Mouse (Mus musculus): ENCODE measurements around the gene 2810408A11Rik. TPM values are rescaled to one million over a fixed set of nuclear protein-coding genes. Genes with fewer than 3 reads are reported as not detected.

The 2810408A11Rik gene
- polyA plus RNA-seq, 1 experiment from 2014 or later, result 9.4 TPM

- Histone ChIP-seq H3K4me2 (replicated peaks) (peak overlapping the region; percentile 88), H3K27ac (replicated peaks) (peak overlapping the region; percentile 94), H3K27me3 (no peaks in the 10 kb centered on the region), H3K4me3 (replicated peaks) (peak overlapping the region; percentile 58), H3K4me1 (peaks cover 69% of the 10 kb centered on the region), H3K9ac (no peak overlapping the region), H3K9me3 (replicated peaks) (no peaks in the 10 kb centered on the region), H3K36me3 (no peaks in the 10 kb centered on the region)
- 85% methylated on average over 6 of the region's 6 CpGs for WGBS
- no peak for ATAC-seq (ENCODE audit: insufficient number of reproducible peaks, low FRiP score, low TSS enrichment, low read depth)
Measured at GRCm38 (mm10) chr11:69878952-69879351, 21.8 kb downstream of the 2810408A11Rik start.

- no peak overlapping the region; the same call in 1 of the 2 replicates for H3K4me3 ChIP-seq (replicated peaks)
- H3K27ac ChIP-seq (replicated peaks), result peak overlapping the region; percentile 94
- no peaks in the 10 kb centered on the region for H3K9me3 ChIP-seq (replicated peaks)
- H3K36me3 ChIP-seq, result no peaks in the 10 kb centered on the region
- no peaks in the 10 kb centered on the region for H3K27me3 ChIP-seq
- H3K9ac ChIP-seq, result no peak overlapping the region
- WGBS, result 56% methylated on average over 3 of the region's 3 CpGs
- peak overlapping the region; percentile 88 for H3K4me2 ChIP-seq (replicated peaks)
- H3K4me1 ChIP-seq, result peaks cover 65% of the 10 kb centered on the region
- no peak for ATAC-seq (ENCODE audit: insufficient number of reproducible peaks, low FRiP score, low TSS enrichment, low read depth)
Measured at GRCm38 (mm10) chr11:69878399-69878798, 22.4 kb downstream of the 2810408A11Rik start.

- Histone ChIP-seq H3K27me3 (no peaks in the 10 kb centered on the region), H3K27ac (replicated peaks) (peak within 1 kb of the TSS; percentile 94), H3K9me3 (replicated peaks) (no peaks in the 10 kb centered on the region), H3K9ac (0 out of 2 replicates have a peak within 1 kb of the TSS, but pooled peaks have one; percentile 9), H3K36me3 (no peaks in the 10 kb centered on the region), H3K4me2 (replicated peaks) (peak within 1 kb of the TSS; percentile 88), H3K4me1 (peaks cover 65% of the 10 kb centered on the region), H3K4me3 (replicated peaks) (peak within 1 kb of the TSS; percentile 26)
- 71% methylated on average over 11 of the region's 11 CpGs for WGBS
- no peak for ATAC-seq (ENCODE audit: insufficient number of reproducible peaks, low FRiP score, low TSS enrichment, low read depth)
Measured at GRCm38 (mm10) chr11:69877878-69878277, 22.9 kb downstream of the 2810408A11Rik start, which contains the start of gene Tmem95. Gene Tmem95, minus strand, starts transcription at chr11:69878018.

GRCm38 (mm10) chr11:69876867-69877266, 23.9 kb downstream of the 2810408A11Rik start:
- Histone ChIP-seq H3K27me3 (no peaks in the 10 kb centered on the region), H3K4me3 (replicated peaks) (peak overlapping the region; percentile 26), H3K36me3 (no peaks in the 10 kb centered on the region), H3K27ac (replicated peaks) (peak overlapping the region; percentile 94), H3K4me2 (replicated peaks) (peak overlapping the region; percentile 88), H3K4me1 (peaks cover 64% of the 10 kb centered on the region), H3K9me3 (replicated peaks) (no peaks in the 10 kb centered on the region), H3K9ac (0 out of 2 replicates have a peak overlapping the region, but pooled peaks have one; percentile 9)
- 2% methylated on average over 12 of the region's 12 CpGs for WGBS
- peak; percentile 36; the same call in 1 of the 2 replicates for ATAC-seq (ENCODE audit: insufficient number of reproducible peaks, low FRiP score, low TSS enrichment, low read depth)

- H3K36me3 ChIP-seq, result no peaks in the 10 kb centered on the region
- peak overlapping the region; percentile 94 for H3K27ac ChIP-seq (replicated peaks)
- ATAC-seq (ENCODE audit: insufficient number of reproducible peaks, low FRiP score, low TSS enrichment, low read depth), result peak; percentile 52
- no peak overlapping the region for H3K4me3 ChIP-seq (replicated peaks)
- no peaks in the 10 kb centered on the region for H3K9me3 ChIP-seq (replicated peaks)
- H3K4me2 ChIP-seq (replicated peaks), result peak overlapping the region; percentile 88
- no peaks in the 10 kb centered on the region for H3K27me3 ChIP-seq
- H3K9ac ChIP-seq, result no peak overlapping the region
- peaks cover 57% of the 10 kb centered on the region for H3K4me1 ChIP-seq
- 22% methylated on average over 7 of the region's 7 CpGs for WGBS
Measured at GRCm38 (mm10) chr11:69876186-69876585, 24.6 kb downstream of the 2810408A11Rik start.

GRCm38 (mm10) chr11:69872451-69872850, 28.3 kb downstream of the 2810408A11Rik start:
- H3K9ac ChIP-seq, result no peak overlapping the region
- no peak overlapping the region for H3K27ac ChIP-seq (replicated peaks)
- ATAC-seq (ENCODE audit: insufficient number of reproducible peaks, low FRiP score, low TSS enrichment, low read depth), result no peak
- peaks cover 23% of the 10 kb centered on the region for H3K4me1 ChIP-seq
- no peak overlapping the region for H3K4me2 ChIP-seq (replicated peaks)
- no peaks in the 10 kb centered on the region for H3K27me3 ChIP-seq
- WGBS, result 78% methylated on average over 4 of the region's 4 CpGs
- no peaks in the 10 kb centered on the region for H3K36me3 ChIP-seq
- no peaks in the 10 kb centered on the region for H3K9me3 ChIP-seq (replicated peaks)
- no peak overlapping the region for H3K4me3 ChIP-seq (replicated peaks)

GRCm38 (mm10) chr11:69871822-69872221, 29.0 kb downstream of the 2810408A11Rik start:
- WGBS, result 82% methylated on average over 7 of the region's 7 CpGs
- Histone ChIP-seq H3K4me3 (replicated peaks) (no peak overlapping the region), H3K27me3 (no peaks in the 10 kb centered on the region), H3K27ac (replicated peaks) (no peak overlapping the region), H3K36me3 (no peaks in the 10 kb centered on the region), H3K4me2 (replicated peaks) (no peak overlapping the region), H3K9ac (no peak overlapping the region), H3K4me1 (peaks cover 16% of the 10 kb centered on the region), H3K9me3 (replicated peaks) (no peaks in the 10 kb centered on the region)
- no peak for ATAC-seq (ENCODE audit: insufficient number of reproducible peaks, low FRiP score, low TSS enrichment, low read depth)

- Histone ChIP-seq H3K4me2 (replicated peaks) (no peak overlapping the region), H3K27me3 (no peaks in the 10 kb centered on the region), H3K27ac (replicated peaks) (no peak overlapping the region), H3K4me1 (peaks cover 3% of the 10 kb centered on the region), H3K4me3 (replicated peaks) (no peak overlapping the region), H3K9ac (no peak overlapping the region), H3K36me3 (no peaks in the 10 kb centered on the region), H3K9me3 (replicated peaks) (no peaks in the 10 kb centered on the region)
- ATAC-seq (ENCODE audit: insufficient number of reproducible peaks, low FRiP score, low TSS enrichment, low read depth), result no peak
- 87% methylated on average over 2 of the region's 2 CpGs for WGBS
Measured at GRCm38 (mm10) chr11:69870289-69871069, 30.3 kb downstream of the 2810408A11Rik start.

GRCm38 (mm10) chr11:69867335-69867734, 33.5 kb downstream of the 2810408A11Rik start:
- H3K27me3 ChIP-seq, result no peaks in the 10 kb centered on the region
- no peak overlapping the region for H3K9ac ChIP-seq
- no peak overlapping the region for H3K27ac ChIP-seq (replicated peaks)
- 74% methylated on average over 9 of the region's 9 CpGs for WGBS
- no peaks in the 10 kb centered on the region for H3K36me3 ChIP-seq
- H3K9me3 ChIP-seq (replicated peaks), result no peaks in the 10 kb centered on the region
- ATAC-seq (ENCODE audit: insufficient number of reproducible peaks, low FRiP score, low TSS enrichment, low read depth), result no peak
- no peak overlapping the region for H3K4me2 ChIP-seq (replicated peaks)
- no peak overlapping the region for H3K4me3 ChIP-seq (replicated peaks)
- H3K4me1 ChIP-seq, result peaks cover 5% of the 10 kb centered on the region; the same call in 1 of the 2 replicates

GRCm38 (mm10) chr11:69865561-69865960, 35.2 kb downstream of the 2810408A11Rik start:
- Histone ChIP-seq H3K9me3 (replicated peaks) (no peaks in the 10 kb centered on the region), H3K4me2 (replicated peaks) (no peak overlapping the region), H3K27me3 (no peaks in the 10 kb centered on the region), H3K27ac (replicated peaks) (no peak overlapping the region), H3K4me3 (replicated peaks) (no peak overlapping the region), H3K4me1 (peaks cover 5% of the 10 kb centered on the region; the same call in 1 of the 2 replicates), H3K9ac (no peak overlapping the region), H3K36me3 (no peaks in the 10 kb centered on the region)
- no peak for ATAC-seq (ENCODE audit: insufficient number of reproducible peaks, low FRiP score, low TSS enrichment, low read depth)
- WGBS, result 78% methylated on average over 9 of the region's 9 CpGs

GRCm38 (mm10) chr11:69864138-69864860, 36.5 kb downstream of the 2810408A11Rik start:
- H3K36me3 ChIP-seq, result no peaks in the 10 kb centered on the region
- H3K4me1 ChIP-seq, result peaks cover 5% of the 10 kb centered on the region; the same call in 1 of the 2 replicates
- H3K4me3 ChIP-seq (replicated peaks), result no peak overlapping the region
- no peak overlapping the region for H3K9ac ChIP-seq
- H3K4me2 ChIP-seq (replicated peaks), result no peak overlapping the region
- H3K9me3 ChIP-seq (replicated peaks), result no peaks in the 10 kb centered on the region
- 47% methylated on average over 8 of the region's 8 CpGs for WGBS
- H3K27ac ChIP-seq (replicated peaks), result no peak overlapping the region
- no peaks in the 10 kb centered on the region for H3K27me3 ChIP-seq
- no peak for ATAC-seq (ENCODE audit: insufficient number of reproducible peaks, low FRiP score, low TSS enrichment, low read depth)
